Mouse (Mus musculus) heart, embryonic 14.5 days (tissue): Measurements from ENCODE around the gene Pheta2. TPM values are rescaled to one million over a fixed set of nuclear protein-coding genes. Genes with fewer than 3 reads are reported as not detected.

Source experiments
- ATAC-seq: fragments of 200-750 bp; cut with Nextera tagmentation; 2 replicates; pipeline ENCODE4 v1.8.0; 2017; ENCODE audit warnings: low read depth, moderate TSS enrichment; ENCODE audit not compliant: insufficient number of reproducible peaks, insufficient read depth, low FRiP score
- H3K27ac ChIP-seq, 2 experiments: fragments of 200-500 bp in 1 of 2; fragments of 300-500 bp in 1 of 2; sonication (generic) in 1 of 2; replicated peaks in 1 of 2; 2 replicates each; pipeline ENCODE4 v1.5.1; 2012 to 2014; ENCODE audit warnings: low read depth in 2 of 2, low read length in 2 of 2, control low read depth in 1 of 2, mild to moderate bottlenecking in 1 of 2, mixed read lengths in 1 of 2; ENCODE audit not compliant: control insufficient read depth in 1 of 2, insufficient read depth in 1 of 2
- H3K27me3 ChIP-seq: fragments of 300-500 bp; sonication (generic); 2 replicates; pipeline ENCODE4 v1.6.1; 2014; ENCODE audit warnings: mild to moderate bottlenecking, low read length, control low read depth; ENCODE audit not compliant: control insufficient read depth, insufficient read depth
- H3K36me3 ChIP-seq: fragments of 300-500 bp; sonication (generic); 2 replicates; pipeline ENCODE4 v1.6.1; 2014; ENCODE audit warnings: mild to moderate bottlenecking, control low read depth, low read length, mixed read lengths; ENCODE audit not compliant: control insufficient read depth, insufficient read depth
- H3K4me1 ChIP-seq, 2 experiments: fragments of 200-500 bp in 1 of 2; fragments of 300-500 bp in 1 of 2; sonication (generic) in 1 of 2; 2 replicates each; pipeline ENCODE4 v1.6.1; 2012 to 2014; ENCODE audit warnings: low read length in 2 of 2, control low read depth in 1 of 2, mixed read lengths in 1 of 2; ENCODE audit not compliant: control insufficient read depth in 2 of 2, insufficient read depth in 2 of 2
- H3K4me2 ChIP-seq: fragments of 300-500 bp; sonication (generic); 2 replicates; pipeline ENCODE4 v1.6.1; 2014; ENCODE audit warnings: mild to moderate bottlenecking, low read length
- H3K4me3 ChIP-seq, 2 experiments: fragments of 200-500 bp in 1 of 2; fragments of 300-500 bp in 1 of 2; sonication (generic) in 1 of 2; 2 replicates each; pipeline ENCODE4 v1.5.1; 2012 to 2014; ENCODE audit warnings: low read length in 2 of 2, mild to moderate bottlenecking in 2 of 2, control low read depth in 1 of 2, low read depth in 1 of 2, moderate library complexity in 1 of 2; ENCODE audit not compliant: control insufficient read depth in 1 of 2, insufficient read depth in 1 of 2
- H3K9ac ChIP-seq: fragments of 300-500 bp; sonication (generic); 2 replicates; pipeline ENCODE4 v1.6.1; 2014; ENCODE audit warnings: mild to moderate bottlenecking, low read length
- H3K9me3 ChIP-seq: fragments of 300-500 bp; sonication (generic); 2 replicates; pipeline ENCODE4 v1.6.1; 2016; ENCODE audit warnings: low read length, control low read depth; ENCODE audit not compliant: control insufficient read depth
- WGBS: fragments of 180-500 bp; shearing (Covaris S2); extraction: QIAGEN DNeasy Blood & Tissue Kit; methylation state at CpG from one replicate; pipeline ENCODE4 v1.1.7; 2014; 5-methylcytosine and 5-hydroxymethylcytosine counted together
- polyA plus RNA-seq: library from polyadenylated mRNA; unstranded; fragments of >200 nt; fragmentation: Nextera tagmentation; extraction: Ambion mirVana; gene quantifications from 2 replicates; pipeline ENCODE4 v1.2.1, GENCODE M21; 2014

The Pheta2 gene
- polyA plus RNA-seq, 1 experiment from 2014 or later: 7.3 TPM

GRCm38 (mm10) chr15:82348258-82348998 lies 9.7 kb downstream of the Pheta2 start:
- no peak for ATAC-seq
- Histone ChIP-seq H3K4me1 (peaks cover 11 to 36% of the 10 kb centered on the region in 2 experiments), H3K36me3 (peaks cover 41% of the 10 kb centered on the region), H3K9ac (no peak overlapping the region), H3K4me3 (no peak overlapping the region), H3K9me3 (no peaks in the 10 kb centered on the region), H3K27me3 (no peaks in the 10 kb centered on the region), H3K27ac (no peak overlapping the region), H3K4me2 (no peak overlapping the region)
- WGBS: 81% methylated on average over 8 of the region's 8 CpGs

- no peak overlapping the region for H3K27ac ChIP-seq
- no peaks in the 10 kb centered on the region for H3K27me3 ChIP-seq
- H3K4me3 ChIP-seq: no peak overlapping the region
- peaks cover 11 to 36% of the 10 kb centered on the region in 2 experiments for H3K4me1 ChIP-seq
- H3K36me3 ChIP-seq: peaks cover 41% of the 10 kb centered on the region
- H3K4me2 ChIP-seq: no peak overlapping the region
- WGBS: 88% methylated on average over 2 of the region's 2 CpGs
- H3K9me3 ChIP-seq: no peaks in the 10 kb centered on the region
- ATAC-seq: no peak
- H3K9ac ChIP-seq: no peak overlapping the region
Measured at GRCm38 (mm10) chr15:82348999-82349341, 10.2 kb downstream of the Pheta2 start.

GRCm38 (mm10) chr15:82350349-82350748 lies 11.6 kb downstream of the Pheta2 start:
- no peak overlapping the region for H3K4me2 ChIP-seq
- no peak overlapping the region for H3K27ac ChIP-seq
- 91% methylated on average over 4 of the region's 4 CpGs for WGBS
- H3K4me3 ChIP-seq: no peak overlapping the region
- no peaks in the 10 kb centered on the region for H3K27me3 ChIP-seq
- no peaks in the 10 kb centered on the region for H3K9me3 ChIP-seq
- H3K9ac ChIP-seq: no peak overlapping the region
- H3K4me1 ChIP-seq: peaks cover 14 to 40% of the 10 kb centered on the region in 2 experiments
- peaks cover 41% of the 10 kb centered on the region for H3K36me3 ChIP-seq
- no peak for ATAC-seq

- 44% methylated on average over 3 of the region's 3 CpGs for WGBS
Measured at GRCm38 (mm10) chr15:82351480-82351879, 12.7 kb downstream of the Pheta2 start.

GRCm38 (mm10) chr15:82353078-82353744 lies 14.5 kb downstream of the Pheta2 start:
- 21% methylated on average over 14 of the region's 14 CpGs for whole genome bisulfite sequencing

More at GRCm38 (mm10) chr15:82351480-82351879, 12.7 kb downstream of the Pheta2 start:
- ATAC-seq: no peak
- Histone ChIP-seq H3K9me3 (no peaks in the 10 kb centered on the region), H3K36me3 (peaks cover 41% of the 10 kb centered on the region), H3K4me3 (no peak overlapping the region), H3K27me3 (no peaks in the 10 kb centered on the region), H3K27ac (peak overlapping the region in 1 of 2 experiments; percentile 17; a peak in 1 of 4 replicates), H3K4me1 (peaks cover 14 to 40% of the 10 kb centered on the region in 2 experiments), H3K9ac (peak overlapping the region; percentile 48; the same call in 1 of the 2 replicates), H3K4me2 (peak overlapping the region; percentile 79)

GRCm38 (mm10) chr15:82353745-82354113 lies 15.0 kb downstream of the Pheta2 start:
- no peaks in the 10 kb centered on the region for H3K27me3 ChIP-seq
- peaks cover 29% of the 10 kb centered on the region for H3K36me3 ChIP-seq
- peak overlapping the region; percentile 95 for H3K9ac ChIP-seq
- peak overlapping the region; percentile 79 for H3K4me2 ChIP-seq
- no peaks in the 10 kb centered on the region for H3K9me3 ChIP-seq
- peak overlapping the region; percentile 77 to 79 for H3K4me3 ChIP-seq
- H3K27ac ChIP-seq: peak overlapping the region; percentile 88
- WGBS: 1% methylated on average over 23 of the region's 23 CpGs
- H3K4me1 ChIP-seq: peaks cover 8 to 29% of the 10 kb centered on the region in 2 experiments
- ATAC-seq: peak; percentile 44; the same call in 1 of the 2 replicates

More at GRCm38 (mm10) chr15:82353078-82353744, 14.5 kb downstream of the Pheta2 start:
- Histone ChIP-seq H3K27ac (peak overlapping the region; percentile 88), H3K4me1 (peaks cover 4 to 26% of the 10 kb centered on the region in 2 experiments; a peak in 3 of 4 replicates), H3K9ac (peak overlapping the region; percentile 95), H3K4me3 (peak overlapping the region; percentile 77 to 79), H3K9me3 (no peaks in the 10 kb centered on the region), H3K36me3 (peaks cover 34% of the 10 kb centered on the region), H3K27me3 (no peaks in the 10 kb centered on the region), H3K4me2 (peak overlapping the region; percentile 79)
- no peak for ATAC-seq

GRCm38 (mm10) chr15:82354126-82354945 lies 15.6 kb downstream of the Pheta2 start, which contains the start of gene Ndufa6:
Ndufa6 (minus strand) TSS chr15:82354322.
- Histone ChIP-seq H3K36me3 (peaks cover 23% of the 10 kb centered on the region), H3K4me3 (peak within 1 kb of the TSS; percentile 77 to 79), H3K9me3 (no peaks in the 10 kb centered on the region), H3K4me1 (peaks cover 11 to 35% of the 10 kb centered on the region in 2 experiments), H3K9ac (peak within 1 kb of the TSS; percentile 95), H3K27me3 (no peaks in the 10 kb centered on the region), H3K4me2 (peak within 1 kb of the TSS; percentile 79), H3K27ac (peak within 1 kb of the TSS; percentile 88 to 91)
- peak; percentile 98 for ATAC-seq
- 2% methylated on average over 57 of the region's 57 CpGs for WGBS
